Comparison of ENCODE assay signal across 17 mouse cellular contexts in genomic region chr13:34329589-34329988, GRCm38 (mm10). TPM values are rescaled to one million over a fixed set of nuclear protein-coding genes. Genes with fewer than 3 reads are reported as not detected.
DNase-seq lines count a peak whose midpoint lies in the region; ATAC-seq and TF ChIP-seq lines count a peak whose summit lies in the region.
"Had no signal": no experiment of that assay in that cellular context is flagged by ENCODE, and none has a peak within 500 bp of the region (broad histone marks: within the 10 kb centered on the region; RNA-seq: fewer than 3 reads in every experiment).

No protein-coding gene starts in this region.

- peak overlapping the region; percentile 60; the same call in 1 of the 2 replicates for H3K27ac ChIP-seq in heart, embryonic 10.5 days
- H3K27ac ChIP-seq in lung, postnatal 0 days (ENCODE audit: low read length): no peak overlapping the region
- peak overlapping the region; percentile 78 for H3K27ac ChIP-seq in liver, embryonic 11.5 days (ENCODE audit: low read depth, low read length)
- no peak overlapping the region for H3K27ac ChIP-seq in stomach, embryonic 15.5 days
- H3K27ac ChIP-seq in forebrain, embryonic 13.5 days: no peak overlapping the region
- no peak overlapping the region for H3K27ac ChIP-seq in forebrain, embryonic 14.5 days (ENCODE audit: low read depth, low read length)
- H3K27ac ChIP-seq: embryonic facial prominence, embryonic 10.5 days; limb, embryonic 10.5 days; midbrain, embryonic 13.5 days had no signal

- H3K36me3 ChIP-seq in heart, embryonic 10.5 days: no peaks in the 10 kb centered on the region
- no peaks in the 10 kb centered on the region for H3K36me3 ChIP-seq in lung, postnatal 0 days (ENCODE audit: insufficient read depth, low read length)
- H3K36me3 ChIP-seq in liver, embryonic 11.5 days (ENCODE audit: control insufficient read depth, insufficient read depth, low read length): no peaks in the 10 kb centered on the region
- H3K36me3 ChIP-seq in stomach, embryonic 15.5 days: no peaks in the 10 kb centered on the region
- H3K36me3 ChIP-seq in forebrain, embryonic 13.5 days (ENCODE audit: poor library complexity, severe bottlenecking): 0 out of 2 replicates have a peak, but pooled peaks cover 3% of the 10 kb centered on the region
- no peaks in the 10 kb centered on the region for H3K36me3 ChIP-seq in forebrain, embryonic 14.5 days (ENCODE audit: control insufficient read depth, insufficient read depth, low read length)
- H3K36me3 ChIP-seq: embryonic facial prominence, embryonic 10.5 days; limb, embryonic 10.5 days; midbrain, embryonic 13.5 days had no signal

- no peak for TF ChIP-seq CTCF in lung, postnatal 0 days (IDR thresholded peaks at IDR 0.05)

- H3K4me3 ChIP-seq in heart, embryonic 10.5 days: no peak overlapping the region
- H3K4me3 ChIP-seq in lung, postnatal 0 days (ENCODE audit: low read depth, low read length): no peak overlapping the region
- no peak overlapping the region for H3K4me3 ChIP-seq in liver, embryonic 11.5 days (ENCODE audit: low read depth, low read length)
- H3K4me3 ChIP-seq in stomach, embryonic 15.5 days (replicated peaks): no peak overlapping the region
- no peak overlapping the region for H3K4me3 ChIP-seq in forebrain, embryonic 13.5 days
- no peak overlapping the region for H3K4me3 ChIP-seq in forebrain, embryonic 14.5 days (ENCODE audit: low read depth, low read length)
- H3K4me3 ChIP-seq: embryonic facial prominence, embryonic 10.5 days; limb, embryonic 10.5 days; midbrain, embryonic 13.5 days had no signal

- H3K27me3 ChIP-seq in heart, embryonic 10.5 days (ENCODE audit: insufficient read depth, poor library complexity, severe bottlenecking): no peaks in the 10 kb centered on the region
- H3K27me3 ChIP-seq in lung, postnatal 0 days (replicated peaks; ENCODE audit: insufficient read depth, low read length): no peaks in the 10 kb centered on the region
- H3K27me3 ChIP-seq in liver, embryonic 11.5 days (replicated peaks; ENCODE audit: control insufficient read depth, insufficient read depth, low read length): no peaks in the 10 kb centered on the region
- H3K27me3 ChIP-seq in stomach, embryonic 15.5 days (replicated peaks): no peaks in the 10 kb centered on the region
- no peaks in the 10 kb centered on the region for H3K27me3 ChIP-seq in forebrain, embryonic 13.5 days
- H3K27me3 ChIP-seq in forebrain, embryonic 14.5 days (replicated peaks; ENCODE audit: control insufficient read depth, insufficient read depth, low read length): no peaks in the 10 kb centered on the region
- H3K27me3 ChIP-seq: midbrain, embryonic 13.5 days had no signal

- H3K9ac ChIP-seq in lung, postnatal 0 days (replicated peaks; ENCODE audit: low read depth): no peak overlapping the region
- H3K9ac ChIP-seq in liver, embryonic 11.5 days (ENCODE audit: low read depth, low read length): peak overlapping the region; percentile 37; the same call in 1 of the 2 replicates
- H3K9ac ChIP-seq in stomach, embryonic 15.5 days: no peak overlapping the region
- no peak overlapping the region for H3K9ac ChIP-seq in forebrain, embryonic 13.5 days
- H3K9ac ChIP-seq in forebrain, embryonic 14.5 days (ENCODE audit: low read length): no peak overlapping the region
- H3K9ac ChIP-seq: midbrain, embryonic 13.5 days had no signal

- peaks cover 22% of the 10 kb centered on the region for H3K4me1 ChIP-seq in heart, embryonic 10.5 days
- peaks cover 5% of the 10 kb centered on the region; the same call in 1 of the 2 replicates for H3K4me1 ChIP-seq in lung, postnatal 0 days (ENCODE audit: insufficient read depth, low read depth, low read length)
- peaks cover 67% of the 10 kb centered on the region for H3K4me1 ChIP-seq in liver, embryonic 11.5 days (replicated peaks; ENCODE audit: control insufficient read depth, insufficient read depth, low read length)
- H3K4me1 ChIP-seq in stomach, embryonic 15.5 days: peaks cover 9% of the 10 kb centered on the region; the same call in 1 of the 2 replicates
- peaks cover 3% of the 10 kb centered on the region; the same call in 1 of the 2 replicates for H3K4me1 ChIP-seq in forebrain, embryonic 13.5 days
- H3K4me1 ChIP-seq in forebrain, embryonic 14.5 days (ENCODE audit: control insufficient read depth, insufficient read depth, low read length): no peaks in the 10 kb centered on the region

- WGBS in heart, embryonic 10.5 days: 86% methylated on average over 4 of the region's 4 CpGs
- 84% methylated on average over 4 of the region's 4 CpGs for WGBS in lung, postnatal 0 days
- WGBS in liver, embryonic 11.5 days: 72% methylated on average over 4 of the region's 4 CpGs
- 82% methylated on average over 4 of the region's 4 CpGs for WGBS in stomach, embryonic 15.5 days
- 94% methylated on average over 4 of the region's 4 CpGs for WGBS in forebrain, embryonic 13.5 days
- 92% methylated on average over 4 of the region's 4 CpGs for WGBS in forebrain, embryonic 14.5 days

- no peak for TF ChIP-seq EP300 in lung, postnatal 0 days (IDR thresholded peaks at IDR 0.05)

- peak; percentile 15; the same call in 1 of the 2 replicates for ATAC-seq in lung, postnatal 0 days
- peak; percentile 80 for ATAC-seq in liver, embryonic 11.5 days (replicated peaks; ENCODE audit: low FRiP score)
- peak; percentile 84 for ATAC-seq in stomach, embryonic 15.5 days (ENCODE audit: insufficient read depth, low FRiP score, low read depth)
- no peak for ATAC-seq in forebrain, embryonic 13.5 days
- no peak for ATAC-seq in forebrain, embryonic 14.5 days
- ATAC-seq: hindbrain, embryonic 16.5 days; midbrain, embryonic 13.5 days had no signal

- no peaks in the 10 kb centered on the region for H3K9me3 ChIP-seq in heart, embryonic 10.5 days
- H3K9me3 ChIP-seq in lung, postnatal 0 days (ENCODE audit: low read length): no peaks in the 10 kb centered on the region
- no peaks in the 10 kb centered on the region for H3K9me3 ChIP-seq in liver, embryonic 11.5 days (ENCODE audit: control insufficient read depth, low read length)
- H3K9me3 ChIP-seq in stomach, embryonic 15.5 days: no peaks in the 10 kb centered on the region
- H3K9me3 ChIP-seq in forebrain, embryonic 13.5 days (replicated peaks): no peaks in the 10 kb centered on the region
- no peaks in the 10 kb centered on the region for H3K9me3 ChIP-seq in forebrain, embryonic 14.5 days (replicated peaks; ENCODE audit: control insufficient read depth, low read length)
- H3K9me3 ChIP-seq: embryonic facial prominence, embryonic 10.5 days; limb, embryonic 10.5 days; midbrain, embryonic 13.5 days had no signal

- H3K4me2 ChIP-seq in lung, postnatal 0 days (replicated peaks; ENCODE audit: low read depth, low read length): no peak overlapping the region
- H3K4me2 ChIP-seq in liver, embryonic 11.5 days: peak overlapping the region; percentile 47
- no peak overlapping the region for H3K4me2 ChIP-seq in stomach, embryonic 15.5 days
- no peak overlapping the region for H3K4me2 ChIP-seq in forebrain, embryonic 13.5 days
- no peak overlapping the region for H3K4me2 ChIP-seq in forebrain, embryonic 14.5 days (ENCODE audit: low read length)
- H3K4me2 ChIP-seq: midbrain, embryonic 13.5 days had no signal

- no peak for DNase-seq in heart, embryonic 10.5 days (ENCODE audit: low spot score)
- no peak for DNase-seq in heart, adult 18-20 months
- DNase-seq in lung, postnatal 0 days (ENCODE audit: low spot score): no peak
- no peak for DNase-seq in lung, postnatal 14 days
- DNase-seq in liver, embryonic 11.5 days (ENCODE audit: low spot score): no peak
- no peak for DNase-seq in forebrain, embryonic 14.5 days (ENCODE audit: low spot score)
- DNase-seq: adrenal gland, postnatal 25 days; cerebellum, postnatal 14 days; heart, postnatal 14 days; lung, postnatal 10 days; right cerebral cortex, postnatal 14 days had no signal

RNA-seq across cellular contexts. Expression of gene Slc22a23, which starts 15.4 kb away (rescaled TPM):
- polyA plus RNA-seq in heart, embryonic 10.5 days (2016; fragmentation: Nextera tagmentation; extraction: Ambion mirVana): 5.1 TPM in 2 replicates
- total RNA-seq in heart, adult 18-20 months (2021): 10 to 100 TPM; 10.3 to 13.7 TPM
- 8.1 and 9.1 TPM in 2 replicates for polyA plus RNA-seq in lung, postnatal 0 days (2015; fragmentation: Nextera tagmentation; extraction: Ambion mirVana)
- polyA plus RNA-seq in liver, embryonic 11.5 days (2014; fragmentation: Nextera tagmentation; extraction: Ambion mirVana): 11.0 and 11.6 TPM in 2 replicates
- polyA plus RNA-seq in stomach, embryonic 15.5 days (2015; fragmentation: Nextera tagmentation; extraction: Ambion mirVana): 3.7 and 3.9 TPM in 2 replicates
- polyA plus RNA-seq in forebrain, embryonic 13.5 days (2015; fragmentation: Nextera tagmentation; extraction: Ambion mirVana): 10.2 and 11.7 TPM in 2 replicates
- 14.0 and 14.2 TPM in 2 replicates for polyA plus RNA-seq in forebrain, embryonic 14.5 days (2014; fragmentation: Nextera tagmentation; extraction: Ambion mirVana)

Comparison
In these comparisons a context has a peak if more than half of its experiments do, and no peak if none do; other contexts are left out.
1. H3K27ac ChIP-seq: peak in heart, embryonic 10.5 days (single experiment) and liver, embryonic 11.5 days (single experiment); none in lung, postnatal 0 days (single experiment), stomach, embryonic 15.5 days (single experiment), forebrain, embryonic 13.5 days (single experiment) and forebrain, embryonic 14.5 days (single experiment).
2. ATAC-seq: peak in lung, postnatal 0 days (single experiment), liver, embryonic 11.5 days (single experiment) and stomach, embryonic 15.5 days (single experiment); none in forebrain, embryonic 13.5 days (single experiment) and forebrain, embryonic 14.5 days (single experiment).